Mouse (Mus musculus): ENCODE results near the gene Armc12. TPM values are rescaled to one million over a fixed set of nuclear protein-coding genes. Genes with fewer than 3 reads are reported as not detected.
A peak's percentile ranks its signal among the peaks of the same experiment; 100 is the strongest.

Gene Armc12
- polyA plus RNA-seq, 1 experiment from 2014 or later, result not detected

DNA sequence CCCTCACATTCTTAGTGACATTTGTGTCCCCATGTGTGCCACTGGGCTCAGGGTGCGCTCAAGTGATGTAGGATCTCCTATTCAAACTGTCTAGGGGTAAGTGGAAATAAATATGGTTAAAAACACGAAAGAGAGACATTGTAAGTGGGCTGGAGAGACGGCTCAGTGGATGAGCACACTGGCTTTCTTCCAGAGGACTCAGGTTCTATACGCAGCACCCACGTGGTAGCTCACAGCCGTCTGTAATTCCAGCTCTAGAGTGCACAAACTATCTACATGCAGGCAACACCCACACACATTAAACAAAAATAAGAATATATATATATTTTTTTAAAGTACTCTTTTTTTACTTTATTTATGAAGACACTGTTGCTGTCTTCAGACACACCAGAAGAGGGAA, 42.3 kb downstream of the Armc12 start:
- Histone ChIP-seq H3K9ac (no peak overlapping the region), H3K27ac (no peak overlapping the region), H3K27me3 (peaks cover 6% of the 10 kb centered on the region), H3K4me1 (peaks cover 8% of the 10 kb centered on the region), H3K4me2 (replicated peaks) (no peak overlapping the region), H3K4me3 (no peak overlapping the region), H3K9me3 (no peaks in the 10 kb centered on the region), H3K36me3 (no peaks in the 10 kb centered on the region)
- no peak for ATAC-seq (ENCODE audit: low FRiP score, low read depth)
- 82% methylated on average over 6 of the region's 6 CpGs for WGBS

GRCm38 (mm10) chr17:28575244-28576125, 44.9 kb downstream of the Armc12 start, which contains the start of gene Lhfpl5:
TSS of gene Lhfpl5 (plus strand) at chr17:28575641.
- Histone ChIP-seq H3K36me3 (no peaks in the 10 kb centered on the region), H3K27me3 (peaks cover 6% of the 10 kb centered on the region), H3K9ac (no peak within 1 kb of the TSS), H3K4me2 (replicated peaks) (peak within 1 kb of the TSS; percentile 58), H3K9me3 (no peaks in the 10 kb centered on the region), H3K27ac (no peak within 1 kb of the TSS), H3K4me1 (peaks cover 8% of the 10 kb centered on the region), H3K4me3 (peak within 1 kb of the TSS; percentile 27)
- 15% methylated on average over 50 of the region's 50 CpGs for WGBS
- peak; percentile 83; the same call in 1 of the 2 replicates for ATAC-seq (ENCODE audit: low FRiP score, low read depth)

DNA sequence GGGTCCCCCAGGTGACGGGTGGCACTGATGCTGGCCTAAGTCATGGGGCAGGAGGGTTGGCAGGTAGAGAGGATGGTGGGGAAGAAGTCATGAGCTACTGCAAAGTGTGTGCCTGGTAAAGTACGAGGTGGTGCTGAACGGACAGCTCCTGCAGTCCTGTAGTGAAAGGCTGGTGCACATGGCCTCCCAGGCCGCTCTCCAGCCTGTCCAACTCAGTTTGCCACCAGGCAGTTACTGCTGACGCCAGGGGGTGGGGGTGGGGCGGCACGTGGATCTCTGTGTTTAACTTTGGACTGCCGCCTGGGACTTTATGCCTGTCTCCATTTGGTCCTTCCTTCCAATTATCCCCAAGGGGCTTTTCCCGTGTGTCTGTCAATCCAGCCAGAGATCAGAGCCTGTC, 49.8 kb downstream of the Armc12 start:
- no peak overlapping the region for H3K9ac ChIP-seq
- H3K36me3 ChIP-seq, result no peaks in the 10 kb centered on the region
- no peak; the same call in 1 of the 2 replicates for ATAC-seq (ENCODE audit: low FRiP score, low read depth)
- no peak overlapping the region for H3K4me3 ChIP-seq
- H3K9me3 ChIP-seq, result no peaks in the 10 kb centered on the region
- no peak overlapping the region for H3K27ac ChIP-seq
- no peak overlapping the region for H3K4me2 ChIP-seq (replicated peaks)
- peaks cover 5% of the 10 kb centered on the region for H3K4me1 ChIP-seq
- 3% methylated on average over 9 of the region's 9 CpGs for WGBS
- peaks cover 3% of the 10 kb centered on the region; the same call in 1 of the 2 replicates for H3K27me3 ChIP-seq

- Histone ChIP-seq H3K36me3 (no peaks in the 10 kb centered on the region), H3K4me3 (no peak overlapping the region), H3K9me3 (no peaks in the 10 kb centered on the region), H3K4me2 (replicated peaks) (no peak overlapping the region), H3K4me1 (no peaks in the 10 kb centered on the region), H3K9ac (no peak overlapping the region), H3K27me3 (no peaks in the 10 kb centered on the region), H3K27ac (no peak overlapping the region)
- WGBS, result 57% methylated on average over 2 of the region's 2 CpGs
- ATAC-seq (ENCODE audit: low FRiP score, low read depth), result no peak
These were observed 50.5 kb downstream of the Armc12 start for GRCm38 (mm10) chr17:28581056-28581455.

DNA sequence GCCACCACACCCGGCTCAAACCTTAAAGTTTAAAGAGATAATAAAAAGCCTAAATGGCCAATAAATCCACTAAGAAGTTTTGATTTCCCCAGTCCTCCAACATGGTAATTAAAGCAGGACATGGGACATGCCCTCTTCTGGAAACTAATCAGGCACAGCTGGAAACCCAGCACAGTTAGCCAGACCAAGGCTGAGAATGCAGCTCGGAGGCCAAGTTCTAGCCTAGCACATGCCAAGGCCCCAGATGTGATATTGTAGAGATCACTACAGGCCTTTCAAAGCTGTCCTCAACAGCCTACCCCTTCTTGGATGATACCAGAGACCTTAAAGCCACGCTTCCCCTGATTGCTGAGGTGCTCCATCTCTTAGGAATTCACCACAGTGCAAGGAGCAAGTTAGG, 55.9 kb downstream of the Armc12 start:
- no peaks in the 10 kb centered on the region for H3K27me3 ChIP-seq

DNA sequence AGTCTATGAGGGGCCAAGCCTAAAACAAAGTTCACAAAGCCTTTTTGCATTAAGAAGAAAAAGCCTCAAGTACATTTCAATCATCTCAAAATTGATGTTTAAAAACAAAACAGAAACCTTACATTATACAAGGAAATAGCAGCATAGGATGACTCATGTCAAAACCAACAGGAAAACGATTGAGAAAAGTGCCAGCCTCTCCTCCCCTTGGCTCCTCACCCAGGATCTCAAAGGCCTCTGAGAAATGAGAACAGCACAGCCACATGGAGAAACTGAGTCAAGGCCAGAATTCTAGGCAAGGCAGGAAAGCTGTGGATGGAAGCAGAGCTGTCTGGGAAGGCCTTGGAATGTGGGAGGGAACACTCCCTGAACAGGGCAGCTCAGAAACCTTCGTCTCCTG, 58.0 kb downstream of the Armc12 start:
- Histone ChIP-seq H3K4me2 (replicated peaks) (no peak overlapping the region), H3K36me3 (peaks cover 68% of the 10 kb centered on the region), H3K9ac (no peak overlapping the region), H3K27ac (no peak overlapping the region), H3K4me3 (no peak overlapping the region), H3K4me1 (no peaks in the 10 kb centered on the region), H3K9me3 (no peaks in the 10 kb centered on the region), H3K27me3 (no peaks in the 10 kb centered on the region)
- ATAC-seq (ENCODE audit: low FRiP score, low read depth), result no peak
- WGBS, result 80% methylated on average over 2 of the region's 2 CpGs

More for the DNA sequence above, 55.9 kb downstream of the Armc12 start:
- H3K4me3 ChIP-seq, result no peak overlapping the region
- no peaks in the 10 kb centered on the region for H3K9me3 ChIP-seq
- no peak overlapping the region for H3K27ac ChIP-seq
- H3K36me3 ChIP-seq, result peaks cover 47% of the 10 kb centered on the region
- H3K4me2 ChIP-seq (replicated peaks), result no peak overlapping the region
- ATAC-seq (ENCODE audit: low FRiP score, low read depth), result no peak
- 45% methylated on average over 3 of the region's 3 CpGs for WGBS
- no peak overlapping the region for H3K9ac ChIP-seq
- no peaks in the 10 kb centered on the region for H3K4me1 ChIP-seq

Small RNA genes within 50 kb of the gene (microRNA-seq; reads per million reads assigned to microRNA genes)
- not detected for gene Gm25195
- gene Mir6969, result not detected

Other genes starting within 250 kb of the Armc12 start
- gene Fance, start 217.3 kb upstream of the Armc12 start, polyA plus RNA-seq (2015; fragmentation: Nextera tagmentation; extraction: Ambion mirVana), result 36.0 and 37.3 TPM in 2 replicates
- gene Rpl10a, start 202.3 kb upstream of the Armc12 start, polyA plus RNA-seq (2015; fragmentation: Nextera tagmentation; extraction: Ambion mirVana), result 580 and 609 TPM in 2 replicates
- 14.9 and 15.4 TPM in 2 replicates for gene Tead3, start 180.0 kb upstream of the Armc12 start, polyA plus RNA-seq (2015; fragmentation: Nextera tagmentation; extraction: Ambion mirVana)
- gene Tulp1, start 165.6 kb upstream of the Armc12 start, polyA plus RNA-seq (2015; fragmentation: Nextera tagmentation; extraction: Ambion mirVana), result 7.1 and 7.5 TPM in 2 replicates
- gene Fkbp5, start 13.3 kb upstream of the Armc12 start, polyA plus RNA-seq (2015; fragmentation: Nextera tagmentation; extraction: Ambion mirVana), result 26.2 and 27.3 TPM in 2 replicates
- not detected in 2 replicates for gene Clpsl2, start 18.6 kb downstream of the Armc12 start, polyA plus RNA-seq (2015; fragmentation: Nextera tagmentation; extraction: Ambion mirVana)
- 0.60 and 0.91 TPM in 2 replicates for gene Clps, start 30.0 kb downstream of the Armc12 start, polyA plus RNA-seq (2015; fragmentation: Nextera tagmentation; extraction: Ambion mirVana)
- 0.46 and 0.56 TPM in 2 replicates for gene Lhfpl5, start 44.8 kb downstream of the Armc12 start, polyA plus RNA-seq (2015; fragmentation: Nextera tagmentation; extraction: Ambion mirVana)
- 93.3 and 97.9 TPM in 2 replicates for gene Srpk1, start 91.9 kb downstream of the Armc12 start, polyA plus RNA-seq (2015; fragmentation: Nextera tagmentation; extraction: Ambion mirVana)
- gene Slc26a8, start 159.4 kb downstream of the Armc12 start, polyA plus RNA-seq (2015; fragmentation: Nextera tagmentation; extraction: Ambion mirVana), result 0.98 and 1.2 TPM in 2 replicates
- gene Mapk14, start 160.5 kb downstream of the Armc12 start, polyA plus RNA-seq (2015; fragmentation: Nextera tagmentation; extraction: Ambion mirVana), result 37.1 and 37.8 TPM in 2 replicates
- 3.2 and 3.7 TPM in 2 replicates for gene AC170998.1, start 195.3 kb downstream of the Armc12 start, polyA plus RNA-seq (2015; fragmentation: Nextera tagmentation; extraction: Ambion mirVana)
- gene Mapk13, start 238.5 kb downstream of the Armc12 start, polyA plus RNA-seq (2015; fragmentation: Nextera tagmentation; extraction: Ambion mirVana), result 29.0 and 29.8 TPM in 2 replicates

All from limb, embryonic 13.5 days (tissue).